Mouse (Mus musculus): ENCODE results near the gene Cpa4. TPM values are rescaled to one million over a fixed set of nuclear protein-coding genes. Genes with fewer than 3 reads are reported as not detected.

The Cpa4 gene
- polyA plus RNA-seq, 1 experiment from 2014 or later = 1.4 TPM

GRCm38 (mm10) chr6:30574945-30575344, 6.8 kb downstream of the Cpa4 start:
- Histone ChIP-seq H3K36me3 (ENCODE audit: control insufficient read depth, insufficient read depth, low read length) (no peaks in the 10 kb centered on the region), H3K4me3 (replicated peaks; ENCODE audit: low read length) (no peak overlapping the region), H3K9ac (ENCODE audit: low read length) (no peak overlapping the region), H3K4me2 (ENCODE audit: low read depth, low read length) (no peak overlapping the region), H3K9me3 (replicated peaks; ENCODE audit: control insufficient read depth, low read length) (no peaks in the 10 kb centered on the region), H3K27ac (ENCODE audit: low read length) (0 out of 2 replicates have a peak overlapping the region, but pooled peaks have one; percentile 25), H3K27me3 (ENCODE audit: control insufficient read depth, insufficient read depth, low read length) (no peaks in the 10 kb centered on the region), H3K4me1 (ENCODE audit: control insufficient read depth, insufficient read depth, low read length) (peaks cover 15% of the 10 kb centered on the region)
- 59% methylated on average over 1 of the region's 1 CpGs for WGBS
- ATAC-seq (ENCODE audit: insufficient read depth, low FRiP score) = no peak

DNA sequence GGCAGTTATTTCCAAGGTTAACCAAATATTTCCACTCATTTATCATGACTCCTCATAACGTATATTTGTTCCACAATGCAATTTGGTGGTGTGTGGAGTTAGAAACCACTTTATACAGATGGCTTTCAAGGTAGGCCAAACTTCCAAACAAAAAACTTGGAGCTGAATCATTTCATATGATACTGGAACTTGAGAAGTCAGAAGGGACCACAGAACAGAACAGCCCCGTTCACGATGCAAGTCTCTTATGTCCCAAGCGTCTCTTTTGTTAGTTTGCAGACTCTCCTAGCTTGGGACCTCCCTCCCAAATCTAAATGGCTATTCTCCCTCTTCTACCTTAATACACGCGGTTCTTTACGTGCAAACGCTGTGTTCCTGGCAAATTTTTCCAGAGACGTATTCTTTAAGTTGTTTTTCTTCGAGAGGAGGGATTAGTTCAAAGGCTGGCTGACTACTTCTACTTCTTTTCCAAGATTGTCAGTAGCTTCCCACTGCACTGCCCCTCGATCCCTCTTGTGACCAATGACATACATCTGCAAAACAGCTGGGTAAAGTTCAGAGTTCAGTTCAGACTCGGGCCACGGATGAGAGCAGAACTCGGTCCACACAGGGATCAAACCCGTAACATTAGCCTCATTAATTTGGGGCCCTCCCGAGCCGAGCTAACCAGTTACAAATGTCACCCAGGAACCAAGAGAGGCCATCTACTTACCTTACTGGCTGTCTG, 8.5 kb downstream of the Cpa4 start:
- Histone ChIP-seq H3K36me3 (ENCODE audit: control insufficient read depth, insufficient read depth, low read length) (no peaks in the 10 kb centered on the region), H3K9me3 (replicated peaks; ENCODE audit: control insufficient read depth, low read length) (no peaks in the 10 kb centered on the region), H3K27ac (ENCODE audit: low read length) (peak overlapping the region; percentile 87), H3K4me3 (replicated peaks; ENCODE audit: low read length) (no peak overlapping the region), H3K4me1 (ENCODE audit: control insufficient read depth, insufficient read depth, low read length) (peaks cover 15% of the 10 kb centered on the region), H3K4me2 (ENCODE audit: low read depth, low read length) (no peak overlapping the region), H3K27me3 (ENCODE audit: control insufficient read depth, insufficient read depth, low read length) (no peaks in the 10 kb centered on the region), H3K9ac (ENCODE audit: low read length) (peak overlapping the region; percentile 37; the same call in 1 of the 2 replicates)
- ATAC-seq (ENCODE audit: insufficient read depth, low FRiP score) = peak; percentile 57; the same call in 1 of the 2 replicates
- 53% methylated on average over 17 of the region's 17 CpGs for WGBS

- no peak for ATAC-seq (ENCODE audit: insufficient read depth, low FRiP score)
- 62% methylated on average over 17 of the region's 17 CpGs for WGBS
- H3K27me3 ChIP-seq (ENCODE audit: control insufficient read depth, insufficient read depth, low read length) = no peaks in the 10 kb centered on the region
- peaks cover 8% of the 10 kb centered on the region; the same call in 1 of the 2 replicates for H3K4me1 ChIP-seq (ENCODE audit: control insufficient read depth, insufficient read depth, low read length)
- H3K27ac ChIP-seq (ENCODE audit: low read length) = no peak overlapping the region
- H3K4me3 ChIP-seq (replicated peaks; ENCODE audit: low read length) = no peak overlapping the region
- H3K9ac ChIP-seq (ENCODE audit: low read length) = no peak overlapping the region
- H3K9me3 ChIP-seq (replicated peaks; ENCODE audit: control insufficient read depth, low read length) = no peaks in the 10 kb centered on the region
- no peaks in the 10 kb centered on the region for H3K36me3 ChIP-seq (ENCODE audit: control insufficient read depth, insufficient read depth, low read length)
- no peak overlapping the region for H3K4me2 ChIP-seq (ENCODE audit: low read depth, low read length)
Measured at GRCm38 (mm10) chr6:30579961-30580840, 12.0 kb downstream of the Cpa4 start.

DNA sequence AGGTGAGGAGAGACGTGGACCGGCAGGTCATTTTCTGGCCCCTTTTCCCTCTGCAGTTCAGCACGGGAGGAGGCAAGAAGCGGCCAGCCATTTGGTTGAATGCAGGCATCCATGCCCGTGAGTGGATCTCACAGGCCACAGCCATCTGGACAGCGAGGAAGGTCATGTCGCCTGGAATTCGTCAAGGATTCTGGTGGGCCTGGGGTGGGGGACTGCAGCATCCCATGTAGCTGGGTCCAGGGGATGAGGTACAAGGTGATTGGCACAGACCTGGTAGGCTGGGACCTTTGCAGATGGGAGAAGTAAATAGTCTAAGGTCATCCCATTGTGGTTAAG, 12.6 kb downstream of the Cpa4 start:
- H3K36me3 ChIP-seq (ENCODE audit: control insufficient read depth, insufficient read depth, low read length) = no peaks in the 10 kb centered on the region
- no peak overlapping the region for H3K9ac ChIP-seq (ENCODE audit: low read length)
- no peaks in the 10 kb centered on the region for H3K9me3 ChIP-seq (replicated peaks; ENCODE audit: control insufficient read depth, low read length)
- H3K4me1 ChIP-seq (ENCODE audit: control insufficient read depth, insufficient read depth, low read length) = peaks cover 6% of the 10 kb centered on the region; the same call in 1 of the 2 replicates
- no peaks in the 10 kb centered on the region for H3K27me3 ChIP-seq (ENCODE audit: control insufficient read depth, insufficient read depth, low read length)
- no peak for ATAC-seq (ENCODE audit: insufficient read depth, low FRiP score)
- WGBS = 71% methylated on average over 8 of the region's 8 CpGs
- no peak overlapping the region for H3K27ac ChIP-seq (ENCODE audit: low read length)
- H3K4me2 ChIP-seq (ENCODE audit: low read depth, low read length) = no peak overlapping the region
- H3K4me3 ChIP-seq (replicated peaks; ENCODE audit: low read length) = no peak overlapping the region

- Histone ChIP-seq H3K4me1 (ENCODE audit: control insufficient read depth, insufficient read depth, low read length) (no peaks in the 10 kb centered on the region), H3K4me3 (replicated peaks; ENCODE audit: low read length) (no peak overlapping the region), H3K27ac (ENCODE audit: low read length) (no peak overlapping the region), H3K9me3 (replicated peaks; ENCODE audit: control insufficient read depth, low read length) (no peaks in the 10 kb centered on the region), H3K9ac (ENCODE audit: low read length) (no peak overlapping the region), H3K27me3 (ENCODE audit: control insufficient read depth, insufficient read depth, low read length) (no peaks in the 10 kb centered on the region; the same call in 1 of the 2 replicates), H3K4me2 (ENCODE audit: low read depth, low read length) (no peak overlapping the region), H3K36me3 (ENCODE audit: control insufficient read depth, insufficient read depth, low read length) (no peaks in the 10 kb centered on the region)
- WGBS = 75% methylated on average over 7 of the region's 7 CpGs
- no peak for ATAC-seq (ENCODE audit: insufficient read depth, low FRiP score)
Measured at GRCm38 (mm10) chr6:30586886-30587442, 18.8 kb downstream of the Cpa4 start.

GRCm38 (mm10) chr6:30589819-30590218, 21.6 kb downstream of the Cpa4 start:
- H3K4me2 ChIP-seq (ENCODE audit: low read depth, low read length) = no peak overlapping the region
- no peaks in the 10 kb centered on the region; the same call in 1 of the 2 replicates for H3K27me3 ChIP-seq (ENCODE audit: control insufficient read depth, insufficient read depth, low read length)
- H3K4me3 ChIP-seq (replicated peaks; ENCODE audit: low read length) = no peak overlapping the region
- H3K36me3 ChIP-seq (ENCODE audit: control insufficient read depth, insufficient read depth, low read length) = no peaks in the 10 kb centered on the region
- H3K4me1 ChIP-seq (ENCODE audit: control insufficient read depth, insufficient read depth, low read length) = no peaks in the 10 kb centered on the region
- no peak for ATAC-seq (ENCODE audit: insufficient read depth, low FRiP score)
- WGBS = 23% methylated on average over 2 of the region's 2 CpGs
- H3K9me3 ChIP-seq (replicated peaks; ENCODE audit: control insufficient read depth, low read length) = no peaks in the 10 kb centered on the region
- H3K9ac ChIP-seq (ENCODE audit: low read length) = no peak overlapping the region
- H3K27ac ChIP-seq (ENCODE audit: low read length) = no peak overlapping the region

- no peak overlapping the region for H3K9ac ChIP-seq (ENCODE audit: low read length)
- H3K9me3 ChIP-seq (replicated peaks; ENCODE audit: control insufficient read depth, low read length) = no peaks in the 10 kb centered on the region
- no peak overlapping the region for H3K4me2 ChIP-seq (ENCODE audit: low read depth, low read length)
- 41% methylated on average over 5 of the region's 5 CpGs for WGBS
- no peaks in the 10 kb centered on the region for H3K36me3 ChIP-seq (ENCODE audit: control insufficient read depth, insufficient read depth, low read length)
- no peaks in the 10 kb centered on the region for H3K4me1 ChIP-seq (ENCODE audit: control insufficient read depth, insufficient read depth, low read length)
- H3K4me3 ChIP-seq (replicated peaks; ENCODE audit: low read length) = no peak overlapping the region
- no peak overlapping the region for H3K27ac ChIP-seq (ENCODE audit: low read length)
- no peaks in the 10 kb centered on the region; the same call in 1 of the 2 replicates for H3K27me3 ChIP-seq (ENCODE audit: control insufficient read depth, insufficient read depth, low read length)
- no peak for ATAC-seq (ENCODE audit: insufficient read depth, low FRiP score)
Measured at GRCm38 (mm10) chr6:30591851-30592404, 23.8 kb downstream of the Cpa4 start.

GRCm38 (mm10) chr6:30592417-30592974, 24.3 kb downstream of the Cpa4 start:
- 75% methylated on average over 10 of the region's 10 CpGs for WGBS
- no peak for ATAC-seq (ENCODE audit: insufficient read depth, low FRiP score)
- no peaks in the 10 kb centered on the region; the same call in 1 of the 2 replicates for H3K27me3 ChIP-seq (ENCODE audit: control insufficient read depth, insufficient read depth, low read length)
- no peak overlapping the region for H3K27ac ChIP-seq (ENCODE audit: low read length)
- no peaks in the 10 kb centered on the region for H3K4me1 ChIP-seq (ENCODE audit: control insufficient read depth, insufficient read depth, low read length)
- H3K9me3 ChIP-seq (replicated peaks; ENCODE audit: control insufficient read depth, low read length) = no peaks in the 10 kb centered on the region
- no peaks in the 10 kb centered on the region for H3K36me3 ChIP-seq (ENCODE audit: control insufficient read depth, insufficient read depth, low read length)
- no peak overlapping the region for H3K4me3 ChIP-seq (replicated peaks; ENCODE audit: low read length)
- H3K4me2 ChIP-seq (ENCODE audit: low read depth, low read length) = no peak overlapping the region
- H3K9ac ChIP-seq (ENCODE audit: low read length) = no peak overlapping the region
